Mouse (Mus musculus): ENCODE data around the gene Sncb. TPM values are rescaled to one million over a fixed set of nuclear protein-coding genes. Genes with fewer than 3 reads are reported as not detected.
A peak's percentile ranks its signal among the peaks of the same experiment; 100 is the strongest.

Gene Sncb
- polyA plus RNA-seq, 1 experiment from 2014 or later = 157 TPM

DNA sequence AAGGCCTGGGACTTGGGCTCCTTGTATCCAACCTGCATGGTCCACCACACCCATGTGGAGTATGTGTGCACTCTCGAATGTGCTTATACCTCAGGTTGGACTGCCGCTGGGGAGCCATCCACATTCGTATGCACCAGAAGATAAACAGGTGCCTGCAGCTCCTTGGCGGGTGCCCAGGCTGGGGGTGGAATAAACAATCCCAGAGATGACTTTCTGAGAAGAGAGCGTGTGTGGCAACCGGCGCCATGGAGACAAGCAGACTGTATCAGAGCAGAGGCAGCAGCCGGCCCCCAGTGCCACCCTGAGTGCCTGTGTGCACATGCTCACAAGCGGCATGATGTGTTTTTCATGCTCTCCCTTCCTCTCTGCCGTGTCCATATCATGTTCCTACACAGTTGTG lies 13.7 kb downstream of the Sncb start:
- Histone ChIP-seq H3K27me3 (replicated peaks; ENCODE audit: control insufficient read depth, insufficient read depth, low read length) (no peaks in the 10 kb centered on the region), H3K27ac (ENCODE audit: low read depth, low read length) (no peak overlapping the region), H3K4me1 (ENCODE audit: control insufficient read depth, insufficient read depth, low read depth, low read length) (peaks cover 33% of the 10 kb centered on the region), H3K36me3 (ENCODE audit: control insufficient read depth, insufficient read depth, low read length) (no peaks in the 10 kb centered on the region), H3K9ac (ENCODE audit: low read depth, low read length) (no peak overlapping the region), H3K4me3 (ENCODE audit: low read length) (no peak overlapping the region), H3K9me3 (ENCODE audit: control insufficient read depth, low read length) (no peaks in the 10 kb centered on the region), H3K4me2 (ENCODE audit: low read length) (no peak overlapping the region)
- WGBS = 55% methylated on average over 10 of the region's 10 CpGs
- no peak for ATAC-seq

DNA sequence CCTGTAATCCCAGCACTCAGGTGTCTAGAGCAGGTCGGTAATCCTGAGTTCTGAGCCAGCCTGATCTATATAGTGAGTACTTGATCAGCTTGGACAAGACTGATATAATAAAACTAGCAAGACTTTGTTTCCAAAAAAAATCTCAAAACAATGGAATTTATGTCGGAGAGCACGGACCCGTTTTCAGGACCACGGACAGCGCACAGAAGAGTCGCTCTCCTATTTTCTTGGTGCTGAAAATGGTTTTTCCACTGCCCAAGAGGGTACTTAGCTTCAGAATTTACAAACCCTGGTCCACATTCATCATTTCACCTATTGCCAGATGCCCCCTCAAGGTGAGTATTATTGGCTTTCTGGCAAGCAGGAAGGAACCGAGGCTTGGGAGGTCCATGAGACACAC lies 15.7 kb downstream of the Sncb start:
- no peak for ATAC-seq
- Histone ChIP-seq H3K27me3 (replicated peaks; ENCODE audit: control insufficient read depth, insufficient read depth, low read length) (no peaks in the 10 kb centered on the region), H3K27ac (ENCODE audit: low read depth, low read length) (no peak overlapping the region), H3K4me3 (ENCODE audit: low read length) (no peak overlapping the region), H3K36me3 (ENCODE audit: control insufficient read depth, insufficient read depth, low read length) (no peaks in the 10 kb centered on the region), H3K4me1 (ENCODE audit: control insufficient read depth, insufficient read depth, low read depth, low read length) (peaks cover 36% of the 10 kb centered on the region), H3K4me2 (ENCODE audit: low read length) (no peak overlapping the region), H3K9me3 (ENCODE audit: control insufficient read depth, low read length) (no peaks in the 10 kb centered on the region), H3K9ac (ENCODE audit: low read depth, low read length) (no peak overlapping the region)
- 7% methylated on average over 8 of the region's 8 CpGs for WGBS

DNA sequence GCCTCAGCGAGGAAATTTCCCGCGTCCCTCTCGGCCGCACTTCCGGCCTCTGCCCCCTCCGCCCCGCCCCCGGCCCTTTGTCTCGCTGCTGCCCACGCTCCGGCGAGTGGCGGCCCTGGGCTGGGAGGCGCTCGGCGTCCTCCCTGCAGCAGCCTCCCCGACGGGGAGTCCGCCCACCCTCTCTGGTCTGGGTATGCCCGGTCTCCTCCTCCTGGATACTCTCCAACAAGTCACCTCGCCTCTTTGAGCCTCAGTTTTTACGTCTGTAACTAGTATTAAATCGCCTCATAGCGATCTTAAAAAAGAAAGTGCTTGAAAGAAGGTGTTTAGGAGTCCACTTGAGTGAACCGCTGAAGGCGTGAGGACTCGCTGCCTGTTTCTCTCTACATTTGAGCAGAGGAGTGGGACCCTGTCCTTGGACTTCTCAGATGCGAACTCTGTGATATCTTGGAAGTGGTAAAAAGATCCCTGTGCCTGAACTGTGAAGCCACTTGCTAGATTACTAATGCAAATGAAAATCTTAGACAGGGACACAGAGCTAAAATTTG lies 16.5 kb downstream of the Sncb start, which contains the start of gene Gprin1:
Gprin1 (minus strand) TSS at position 11 of the 548 bp plus-strand sequence.
- under 1% methylated on average over 29 of the region's 29 CpGs for WGBS
- no peaks in the 10 kb centered on the region for H3K36me3 ChIP-seq (ENCODE audit: control insufficient read depth, insufficient read depth, low read length)
- peaks cover 28% of the 10 kb centered on the region for H3K4me1 ChIP-seq (ENCODE audit: control insufficient read depth, insufficient read depth, low read depth, low read length)
- no peaks in the 10 kb centered on the region for H3K9me3 ChIP-seq (ENCODE audit: control insufficient read depth, low read length)
- H3K27me3 ChIP-seq (replicated peaks; ENCODE audit: control insufficient read depth, insufficient read depth, low read length) = no peaks in the 10 kb centered on the region
- H3K27ac ChIP-seq (ENCODE audit: low read depth, low read length) = peak within 1 kb of the TSS; percentile 94
- ATAC-seq = peak; percentile 67
- H3K4me2 ChIP-seq (ENCODE audit: low read length) = peak within 1 kb of the TSS; percentile 81
- peak within 1 kb of the TSS; percentile 72 for H3K4me3 ChIP-seq (ENCODE audit: low read length)
- H3K9ac ChIP-seq (ENCODE audit: low read depth, low read length) = peak within 1 kb of the TSS; percentile 91

DNA sequence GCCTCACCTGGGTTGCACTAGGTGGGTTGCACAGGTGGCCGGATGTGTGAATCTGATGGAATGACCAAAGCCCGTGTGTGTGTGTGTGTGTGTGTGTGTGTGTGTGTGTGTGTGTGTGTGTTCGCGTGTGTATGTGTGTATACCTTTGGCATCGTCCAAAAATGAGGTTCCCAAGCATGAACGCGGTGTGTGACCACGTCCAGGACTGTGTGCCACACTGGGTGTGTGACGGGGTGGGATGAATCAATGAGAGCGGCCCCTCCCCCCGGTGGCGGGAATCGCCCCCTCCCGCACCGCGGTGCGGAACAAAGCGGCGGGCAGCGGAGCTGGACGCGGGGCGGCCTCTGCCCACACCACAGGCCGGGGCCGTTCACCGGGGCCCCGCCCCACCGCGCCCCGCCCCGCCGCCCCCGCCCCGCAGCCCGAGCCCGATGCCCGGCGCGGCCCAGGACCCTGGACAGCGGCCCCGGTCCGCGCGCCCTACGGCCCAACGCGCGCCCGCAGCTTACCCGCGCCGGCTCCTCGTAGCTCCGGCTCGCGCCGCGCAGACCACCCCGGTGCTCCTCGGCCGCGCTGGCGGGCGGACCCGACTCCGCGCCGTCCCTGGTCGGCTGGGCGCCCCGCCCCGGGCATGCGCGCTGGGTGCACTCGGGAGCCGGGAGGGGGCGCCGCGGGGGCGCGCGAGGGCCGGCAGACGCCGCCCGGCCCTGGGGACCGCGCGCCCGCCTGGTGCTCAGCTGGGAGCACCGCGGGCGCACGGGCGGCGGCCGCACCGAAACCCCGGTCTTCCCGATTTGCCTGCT lies 17.1 kb downstream of the Sncb start:
- WGBS = under 1% methylated on average over 76 of the region's 100 CpGs
- H3K4me1 ChIP-seq (ENCODE audit: control insufficient read depth, insufficient read depth, low read depth, low read length) = peaks cover 23% of the 10 kb centered on the region

DNA sequence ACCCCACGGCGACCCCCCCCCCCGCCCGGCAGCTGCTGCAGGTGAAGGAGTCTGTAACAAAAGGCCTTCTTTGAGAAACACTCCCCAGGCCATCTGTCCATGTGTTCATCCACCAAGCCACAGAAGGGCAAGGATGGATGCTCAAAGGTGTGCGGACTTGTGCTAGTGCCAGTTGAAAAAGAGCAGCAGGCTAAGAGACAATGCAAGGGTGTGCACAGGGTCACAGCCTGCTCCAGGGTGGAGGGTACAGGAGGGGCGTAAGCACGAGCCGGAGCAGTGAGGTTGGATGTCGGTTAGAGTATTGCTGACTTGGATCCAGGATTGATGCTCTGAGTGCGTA lies 17.7 kb downstream of the Sncb start:
- Histone ChIP-seq H3K36me3 (ENCODE audit: control insufficient read depth, insufficient read depth, low read length) (no peaks in the 10 kb centered on the region), H3K27ac (ENCODE audit: low read depth, low read length) (peak overlapping the region; percentile 94), H3K4me3 (ENCODE audit: low read length) (peak overlapping the region; percentile 72), H3K9ac (ENCODE audit: low read depth, low read length) (peak overlapping the region; percentile 91), H3K4me1 (ENCODE audit: control insufficient read depth, insufficient read depth, low read depth, low read length) (peaks cover 23% of the 10 kb centered on the region), H3K9me3 (ENCODE audit: control insufficient read depth, low read length) (no peaks in the 10 kb centered on the region), H3K27me3 (replicated peaks; ENCODE audit: control insufficient read depth, insufficient read depth, low read length) (no peaks in the 10 kb centered on the region), H3K4me2 (ENCODE audit: low read length) (peak overlapping the region; percentile 81)
- 27% methylated on average over 10 of the region's 10 CpGs for WGBS
- ATAC-seq = peak; percentile 40; the same call in 1 of the 2 replicates

More for the DNA sequence above, 17.1 kb downstream of the Sncb start:
- H3K4me3 ChIP-seq (ENCODE audit: low read length) = peak overlapping the region; percentile 72
- H3K27me3 ChIP-seq (replicated peaks; ENCODE audit: control insufficient read depth, insufficient read depth, low read length) = no peaks in the 10 kb centered on the region
- peak overlapping the region; percentile 94 for H3K27ac ChIP-seq (ENCODE audit: low read depth, low read length)
- H3K9me3 ChIP-seq (ENCODE audit: control insufficient read depth, low read length) = no peaks in the 10 kb centered on the region
- ATAC-seq = peak; percentile 88
- H3K36me3 ChIP-seq (ENCODE audit: control insufficient read depth, insufficient read depth, low read length) = no peaks in the 10 kb centered on the region
- H3K9ac ChIP-seq (ENCODE audit: low read depth, low read length) = peak overlapping the region; percentile 91
- H3K4me2 ChIP-seq (ENCODE audit: low read length) = peak overlapping the region; percentile 81

DNA sequence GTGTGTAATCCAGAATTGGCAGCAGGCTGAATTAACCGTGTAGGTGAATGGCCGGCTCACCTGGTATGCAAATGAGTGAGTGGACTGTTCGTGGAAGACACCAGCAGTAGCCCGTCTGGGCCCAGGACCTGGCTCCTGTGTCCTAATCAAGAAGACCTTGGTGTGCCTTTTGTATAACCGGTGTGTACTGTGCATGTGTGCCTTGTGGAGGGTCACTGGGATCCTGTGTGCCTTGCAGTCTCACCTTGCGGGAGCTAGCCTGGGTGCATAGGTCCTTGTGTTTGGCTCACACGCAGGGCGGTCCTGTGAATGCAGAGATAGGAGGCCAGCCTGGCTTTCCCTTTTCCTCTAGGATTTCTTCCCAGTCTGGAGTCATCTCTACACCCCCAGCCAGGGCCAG lies 18.2 kb downstream of the Sncb start:
- peak overlapping the region; percentile 91 for H3K9ac ChIP-seq (ENCODE audit: low read depth, low read length)

DNA sequence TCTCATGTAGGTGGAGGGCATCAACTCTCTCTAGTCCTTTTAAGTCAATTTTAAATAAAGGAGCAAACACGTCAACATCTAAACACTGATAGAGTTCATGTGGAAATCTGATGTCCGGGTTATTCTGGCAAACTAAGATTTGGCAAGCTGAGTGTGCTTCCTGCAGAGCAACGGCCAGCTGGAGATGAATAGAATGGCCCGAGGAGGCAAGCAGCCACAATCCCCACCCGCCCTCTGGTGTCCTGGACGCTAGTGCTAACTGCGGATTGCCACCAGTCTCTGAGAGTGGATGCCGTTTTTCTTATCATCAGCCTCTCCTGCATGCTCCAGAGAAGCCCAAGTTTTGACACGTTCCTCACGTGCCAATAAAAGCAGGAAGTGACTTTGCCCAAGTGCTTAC lies 19.5 kb downstream of the Sncb start:
- H3K4me3 ChIP-seq (ENCODE audit: low read length) = no peak overlapping the region
- 21% methylated on average over 10 of the region's 10 CpGs for WGBS

More for the DNA sequence above, 18.2 kb downstream of the Sncb start:
- H3K9me3 ChIP-seq (ENCODE audit: control insufficient read depth, low read length) = no peaks in the 10 kb centered on the region
- H3K4me1 ChIP-seq (ENCODE audit: control insufficient read depth, insufficient read depth, low read depth, low read length) = peaks cover 23% of the 10 kb centered on the region
- no peaks in the 10 kb centered on the region for H3K36me3 ChIP-seq (ENCODE audit: control insufficient read depth, insufficient read depth, low read length)
- no peak; the same call in 1 of the 2 replicates for ATAC-seq
- peak overlapping the region; percentile 72 for H3K4me3 ChIP-seq (ENCODE audit: low read length)
- no peaks in the 10 kb centered on the region for H3K27me3 ChIP-seq (replicated peaks; ENCODE audit: control insufficient read depth, insufficient read depth, low read length)
- H3K27ac ChIP-seq (ENCODE audit: low read depth, low read length) = peak overlapping the region; percentile 94
- WGBS = 77% methylated on average over 8 of the region's 8 CpGs
- peak overlapping the region; percentile 81 for H3K4me2 ChIP-seq (ENCODE audit: low read length)

DNA sequence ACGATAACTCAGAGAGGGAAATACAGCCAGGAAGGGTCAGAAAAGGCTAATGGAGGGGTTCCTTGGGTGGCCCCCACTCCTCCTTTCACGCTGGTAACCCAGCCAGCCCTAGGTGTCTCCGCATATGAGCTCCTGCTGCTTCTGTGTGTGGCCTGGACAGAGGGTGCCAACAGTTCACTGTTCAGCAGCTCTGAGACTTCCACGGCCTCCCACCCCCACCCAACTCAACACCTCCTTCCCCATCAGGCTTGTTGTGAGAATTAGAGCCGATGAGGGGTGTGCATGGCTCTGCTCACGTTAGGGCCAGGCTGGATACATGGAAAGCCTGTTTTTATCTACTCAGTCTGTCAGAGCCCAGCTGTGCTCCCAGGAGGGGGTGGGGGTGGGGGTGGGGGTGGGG lies 20.3 kb downstream of the Sncb start:
- peak overlapping the region; percentile 31 for H3K4me2 ChIP-seq (ENCODE audit: low read length)
- H3K27ac ChIP-seq (ENCODE audit: low read depth, low read length) = no peak overlapping the region
- peaks cover 23% of the 10 kb centered on the region for H3K4me1 ChIP-seq (ENCODE audit: control insufficient read depth, insufficient read depth, low read depth, low read length)
- H3K9me3 ChIP-seq (ENCODE audit: control insufficient read depth, low read length) = no peaks in the 10 kb centered on the region
- peaks cover 3% of the 10 kb centered on the region; the same call in 1 of the 2 replicates for H3K36me3 ChIP-seq (ENCODE audit: control insufficient read depth, insufficient read depth, low read length)
- WGBS = 44% methylated on average over 6 of the region's 6 CpGs
- 0 out of 2 replicates have a peak overlapping the region, but pooled peaks have one; percentile 8 for H3K4me3 ChIP-seq (ENCODE audit: low read length)
- peak overlapping the region; percentile 27; the same call in 1 of the 2 replicates for H3K9ac ChIP-seq (ENCODE audit: low read depth, low read length)
- ATAC-seq = no peak
- no peaks in the 10 kb centered on the region for H3K27me3 ChIP-seq (replicated peaks; ENCODE audit: control insufficient read depth, insufficient read depth, low read length)

More for the DNA sequence above, 19.5 kb downstream of the Sncb start:
- H3K27me3 ChIP-seq (replicated peaks; ENCODE audit: control insufficient read depth, insufficient read depth, low read length) = no peaks in the 10 kb centered on the region
- H3K4me1 ChIP-seq (ENCODE audit: control insufficient read depth, insufficient read depth, low read depth, low read length) = peaks cover 23% of the 10 kb centered on the region
- H3K36me3 ChIP-seq (ENCODE audit: control insufficient read depth, insufficient read depth, low read length) = no peaks in the 10 kb centered on the region
- ATAC-seq = no peak
- H3K27ac ChIP-seq (ENCODE audit: low read depth, low read length) = no peak overlapping the region
- peak overlapping the region; percentile 81 for H3K4me2 ChIP-seq (ENCODE audit: low read length)
- H3K9ac ChIP-seq (ENCODE audit: low read depth, low read length) = no peak overlapping the region
- no peaks in the 10 kb centered on the region for H3K9me3 ChIP-seq (ENCODE audit: control insufficient read depth, low read length)

DNA sequence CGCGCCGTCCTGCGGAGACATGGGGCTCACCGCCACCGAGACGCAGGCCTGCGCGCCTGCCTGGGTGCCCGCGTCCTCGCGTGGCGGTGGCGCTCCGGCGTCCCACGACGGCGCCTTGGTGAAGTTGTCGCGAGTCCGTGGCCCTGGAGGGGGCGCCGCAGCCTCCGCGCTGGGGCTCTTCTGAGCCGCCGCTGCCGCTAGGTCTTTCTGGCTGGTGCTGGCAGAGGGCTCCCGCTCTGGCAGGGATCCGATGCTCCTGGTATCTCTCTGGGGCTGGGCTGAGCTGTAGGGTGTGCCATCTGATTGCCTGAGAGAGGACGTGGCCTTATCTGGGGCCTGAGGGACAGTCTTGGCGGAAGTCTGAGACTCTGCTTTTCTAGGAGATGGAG lies 28.2 kb downstream of the Sncb start:
- peak overlapping the region; percentile 25; the same call in 1 of the 2 replicates for H3K9ac ChIP-seq (ENCODE audit: low read depth, low read length)
- ATAC-seq = no peak
- H3K36me3 ChIP-seq (ENCODE audit: control insufficient read depth, insufficient read depth, low read length) = peaks cover 30% of the 10 kb centered on the region
- 6% methylated on average over 25 of the region's 34 CpGs for WGBS
- H3K27me3 ChIP-seq (replicated peaks; ENCODE audit: control insufficient read depth, insufficient read depth, low read length) = no peaks in the 10 kb centered on the region
- no peak overlapping the region for H3K27ac ChIP-seq (ENCODE audit: low read depth, low read length)
- H3K4me3 ChIP-seq (ENCODE audit: low read length) = peak overlapping the region; percentile 20; the same call in 1 of the 2 replicates
- H3K4me1 ChIP-seq (ENCODE audit: control insufficient read depth, insufficient read depth, low read depth, low read length) = peaks cover 15% of the 10 kb centered on the region
- H3K9me3 ChIP-seq (ENCODE audit: control insufficient read depth, low read length) = no peaks in the 10 kb centered on the region
- peak overlapping the region; percentile 43 for H3K4me2 ChIP-seq (ENCODE audit: low read length)

Measured in hindbrain, embryonic 16.5 days (tissue).